Mouse (Mus musculus) hindbrain, embryonic 13.5 days (tissue): Measurements from ENCODE around the gene Gm36079. TPM values are rescaled to one million over a fixed set of nuclear protein-coding genes. Genes with fewer than 3 reads are reported as not detected.
"Not testable (repeated sequence)": the region's sequence is repeated elsewhere in the genome, so short reads cannot be mapped to it uniquely, and the experiment has no call there.

ENCODE experiments used
- ATAC-seq: fragments of 200-750 bp; cut with Nextera tagmentation; 2 replicates; pipeline ENCODE4 v1.8.0; 2017; ENCODE audit warnings: moderate TSS enrichment; ENCODE audit not compliant: low FRiP score
- H3K27ac ChIP-seq: fragments of 300-500 bp; sonication (generic); 2 replicates; pipeline ENCODE4 v1.5.1; 2015; ENCODE audit warnings: inconsistent platforms, mild to moderate bottlenecking, moderate library complexity
- H3K27me3 ChIP-seq: fragments of 300-500 bp; sonication (generic); 2 replicates; pipeline ENCODE4 v1.6.1; 2015; ENCODE audit warnings: mild to moderate bottlenecking, inconsistent platforms
- H3K36me3 ChIP-seq: fragments of 300-500 bp; sonication (generic); 2 replicates; pipeline ENCODE4 v1.6.1; 2015; ENCODE audit warnings: mild to moderate bottlenecking, inconsistent platforms
- H3K4me1 ChIP-seq: fragments of 300-500 bp; sonication (generic); replicated peaks from 2 replicates; pipeline ENCODE4 v1.6.1; 2015; ENCODE audit warnings: inconsistent platforms
- H3K4me2 ChIP-seq: fragments of 300-500 bp; sonication (generic); 2 replicates; pipeline ENCODE4 v1.6.1; 2015; ENCODE audit warnings: inconsistent platforms, mild to moderate bottlenecking, moderate library complexity
- H3K4me3 ChIP-seq: fragments of 300-500 bp; sonication (generic); 2 replicates; pipeline ENCODE4 v1.5.1; 2015; ENCODE audit warnings: mild to moderate bottlenecking, inconsistent platforms
- H3K9ac ChIP-seq: fragments of 300-500 bp; sonication (generic); 2 replicates; pipeline ENCODE4 v1.6.1; 2015; ENCODE audit warnings: mild to moderate bottlenecking, inconsistent platforms
- H3K9me3 ChIP-seq: fragments of 300-500 bp; sonication (generic); 2 replicates; pipeline ENCODE4 v1.6.1; 2016; ENCODE audit warnings: inconsistent platforms
- WGBS: fragments of 180-500 bp; shearing (Covaris S2); methylation state at CpG from one replicate; pipeline ENCODE4 v1.1.7; 2015; 5-methylcytosine and 5-hydroxymethylcytosine counted together
- polyA plus RNA-seq: library from polyadenylated mRNA; unstranded; fragments of >200 nt; fragmentation: Nextera tagmentation; extraction: Ambion mirVana; gene quantifications from 2 replicates; pipeline ENCODE4 v1.2.1, GENCODE M21; 2015

The Gm36079 gene
- not detected in 2 replicates for polyA plus RNA-seq

DNA sequence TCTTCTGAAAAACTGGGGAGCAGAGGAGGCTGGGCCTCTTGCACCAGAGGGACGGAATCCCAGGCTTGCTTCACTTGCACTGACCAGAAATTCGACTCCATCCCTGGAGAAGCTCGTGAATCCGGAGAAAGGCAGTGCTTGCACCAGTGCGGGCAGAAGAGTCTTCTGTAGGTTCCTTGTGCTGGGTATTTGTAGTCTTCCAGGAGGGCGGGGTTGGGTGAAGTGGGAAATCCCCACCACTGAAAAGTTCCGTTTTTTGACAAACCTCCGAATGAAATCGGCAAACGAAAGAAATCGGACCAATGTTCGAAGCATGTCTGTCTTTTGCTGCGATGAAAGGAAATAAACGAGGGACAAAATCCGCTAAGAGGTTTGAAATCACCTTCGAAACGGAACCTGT, at the start of gene Gm36079:
Gene Gm36079, minus strand, starts transcription at position 101 of the 400 bp plus-strand sequence.
- WGBS = 0% methylated on average over 3 of the region's 17 CpGs

GRCm38 (mm10) chr13:120070878-120071277, 44.1 kb upstream of the Gm36079 start:
- no CpG with 5 or more reads among the region's 13 CpGs for WGBS
- not testable (repeated sequence) for H3K4me1 ChIP-seq, H3K9me3 ChIP-seq, ATAC-seq, H3K36me3 ChIP-seq, H3K9ac ChIP-seq, H3K27me3 ChIP-seq, H3K4me2 ChIP-seq, H3K27ac ChIP-seq, H3K4me3 ChIP-seq

More for the DNA sequence above, at the start of gene Gm36079:
- not testable (repeated sequence) for ATAC-seq, H3K27ac ChIP-seq, H3K9me3 ChIP-seq, H3K36me3 ChIP-seq, H3K4me1 ChIP-seq, H3K9ac ChIP-seq, H3K4me3 ChIP-seq, H3K4me2 ChIP-seq
- peaks cover 25% of the 10 kb centered on the region for H3K27me3 ChIP-seq

DNA sequence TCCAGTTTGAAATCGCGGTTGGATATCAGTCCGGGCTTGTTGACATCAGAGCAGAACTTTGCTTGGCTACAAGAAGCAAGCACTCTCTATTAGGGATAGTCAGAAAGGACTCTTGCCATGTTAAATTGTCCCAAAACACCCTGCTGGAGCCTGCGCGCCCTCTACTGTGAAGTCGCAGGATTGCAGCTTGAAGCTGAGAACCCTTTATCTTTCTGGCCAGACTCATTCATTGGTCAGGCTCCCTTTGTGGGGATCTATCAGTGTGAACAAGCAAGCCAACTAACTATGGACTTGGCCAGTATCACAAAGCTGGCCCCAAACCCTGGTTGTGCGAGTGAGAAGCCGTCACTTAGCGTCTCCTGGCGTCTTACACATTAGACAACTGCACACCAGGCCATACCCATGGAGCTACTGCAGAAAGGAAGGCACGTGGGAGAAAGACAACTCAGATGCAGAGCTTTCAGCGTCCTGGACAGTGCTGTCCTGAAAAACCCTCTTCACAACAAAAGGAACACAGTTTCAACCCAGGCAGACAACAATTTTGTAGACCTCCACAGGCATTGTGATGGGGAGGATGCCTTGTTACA, 43.3 kb upstream of the Gm36079 start:
- H3K27ac ChIP-seq, H3K27me3 ChIP-seq, H3K9me3 ChIP-seq, H3K4me2 ChIP-seq, H3K36me3 ChIP-seq, H3K4me1 ChIP-seq, H3K9ac ChIP-seq, H3K4me3 ChIP-seq, ATAC-seq: not testable (repeated sequence)
- no CpG with 5 or more reads among the region's 12 CpGs for WGBS

GRCm38 (mm10) chr13:120063439-120064089, 36.8 kb upstream of the Gm36079 start:
- H3K27ac ChIP-seq, H3K9ac ChIP-seq, H3K4me3 ChIP-seq, H3K36me3 ChIP-seq, H3K4me1 ChIP-seq, H3K27me3 ChIP-seq, H3K9me3 ChIP-seq, H3K4me2 ChIP-seq: not testable (repeated sequence)
- ATAC-seq = peak; percentile 68
- no CpG with 5 or more reads among the region's 22 CpGs for WGBS

- not testable (repeated sequence) for H3K4me2 ChIP-seq
These were observed 36.1 kb upstream of the Gm36079 start for GRCm38 (mm10) chr13:120062903-120063302.

GRCm38 (mm10) chr13:120052085-120052484, 25.3 kb upstream of the Gm36079 start, which contains the start of gene Gm21188:
TSS of gene Gm21188 (minus strand) at chr13:120052194.
- not testable (repeated sequence) for ATAC-seq, H3K4me1 ChIP-seq, H3K36me3 ChIP-seq, H3K9ac ChIP-seq, H3K27me3 ChIP-seq, H3K27ac ChIP-seq, H3K4me2 ChIP-seq, H3K4me3 ChIP-seq, H3K9me3 ChIP-seq

More at GRCm38 (mm10) chr13:120062903-120063302, 36.1 kb upstream of the Gm36079 start:
- not testable (repeated sequence) for H3K27me3 ChIP-seq, ATAC-seq, H3K4me1 ChIP-seq, H3K4me3 ChIP-seq, H3K27ac ChIP-seq, H3K9ac ChIP-seq, H3K36me3 ChIP-seq, H3K9me3 ChIP-seq
- no CpG with 5 or more reads among the region's 4 CpGs for WGBS

GRCm38 (mm10) chr13:120048608-120049007, 21.8 kb upstream of the Gm36079 start:
- not testable (repeated sequence) for H3K9ac ChIP-seq, H3K36me3 ChIP-seq, H3K27me3 ChIP-seq, ATAC-seq, H3K4me2 ChIP-seq, H3K9me3 ChIP-seq, H3K4me1 ChIP-seq, H3K27ac ChIP-seq, H3K4me3 ChIP-seq
- WGBS = no CpG with 5 or more reads among the region's 5 CpGs

DNA sequence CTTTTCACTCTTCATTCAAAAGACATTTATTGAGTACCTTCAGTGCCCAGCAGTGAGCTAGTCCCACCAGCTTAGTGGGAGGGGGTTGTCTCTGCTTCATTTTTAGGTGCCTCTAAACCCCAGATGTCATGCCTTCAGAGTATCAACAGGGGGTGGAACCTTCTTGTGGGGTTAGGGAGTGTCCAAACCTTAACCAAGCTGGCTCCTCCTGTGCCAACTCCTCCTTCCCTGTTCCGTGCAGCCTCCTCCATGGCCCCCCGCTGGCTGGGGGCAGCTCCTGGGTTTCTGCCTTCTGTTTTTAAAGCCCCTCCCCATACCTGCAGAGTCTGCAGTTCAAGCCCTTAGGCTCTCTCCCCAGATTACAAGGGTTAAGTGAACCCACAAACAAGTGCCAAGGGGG, 21.4 kb upstream of the Gm36079 start:
- H3K36me3 ChIP-seq, H3K9ac ChIP-seq, ATAC-seq, H3K27ac ChIP-seq, H3K27me3 ChIP-seq, H3K4me3 ChIP-seq, H3K9me3 ChIP-seq, H3K4me2 ChIP-seq, H3K4me1 ChIP-seq: not testable (repeated sequence)
- WGBS = no CpG with 5 or more reads among the region's 2 CpGs

DNA sequence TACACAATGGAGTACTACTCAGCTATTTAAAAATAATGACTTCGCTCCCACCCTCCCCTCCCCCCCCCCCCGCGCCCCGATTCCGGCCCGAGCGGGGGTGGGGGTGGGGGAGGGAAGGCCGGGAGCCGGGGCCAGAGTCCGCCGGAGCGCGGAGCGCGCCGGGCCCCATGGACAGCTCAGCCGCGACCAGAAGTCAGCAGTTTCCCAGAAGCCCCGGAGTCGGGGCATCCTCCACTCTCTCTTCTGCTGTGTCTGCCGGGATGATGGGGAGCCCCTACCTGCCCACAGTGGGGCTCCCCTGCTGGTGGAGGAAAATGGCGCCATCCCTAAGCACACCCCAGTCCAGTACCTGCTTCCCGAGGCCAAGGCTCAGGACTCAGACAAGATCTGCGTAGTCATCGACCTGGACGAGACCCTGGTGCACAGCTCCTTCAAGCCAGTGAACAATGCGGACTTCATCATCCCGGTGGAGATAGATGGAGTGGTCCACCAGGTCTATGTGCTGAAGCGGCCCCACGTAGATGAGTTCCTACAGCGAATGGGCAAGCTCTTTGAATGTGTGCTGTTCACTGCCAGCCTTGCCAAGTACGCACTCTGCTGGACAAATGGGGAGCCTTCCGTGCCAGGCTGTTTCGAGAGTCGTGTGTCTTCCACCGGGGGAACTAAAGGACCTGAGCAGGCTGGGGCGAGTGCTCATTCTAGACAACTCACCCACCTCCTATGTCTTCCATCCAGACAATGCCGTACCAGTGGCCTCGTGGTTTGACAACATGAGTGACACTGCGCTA, 19.8 kb upstream of the Gm36079 start:
- peaks cover 11% of the 10 kb centered on the region for H3K27me3 ChIP-seq
- not testable (repeated sequence) for H3K27ac ChIP-seq, H3K4me1 ChIP-seq, H3K9ac ChIP-seq, H3K4me2 ChIP-seq, H3K36me3 ChIP-seq, H3K9me3 ChIP-seq, H3K4me3 ChIP-seq
- ATAC-seq = peak; percentile 24; the same call in 1 of the 2 replicates
- under 1% methylated on average over 9 of the region's 40 CpGs for WGBS

DNA sequence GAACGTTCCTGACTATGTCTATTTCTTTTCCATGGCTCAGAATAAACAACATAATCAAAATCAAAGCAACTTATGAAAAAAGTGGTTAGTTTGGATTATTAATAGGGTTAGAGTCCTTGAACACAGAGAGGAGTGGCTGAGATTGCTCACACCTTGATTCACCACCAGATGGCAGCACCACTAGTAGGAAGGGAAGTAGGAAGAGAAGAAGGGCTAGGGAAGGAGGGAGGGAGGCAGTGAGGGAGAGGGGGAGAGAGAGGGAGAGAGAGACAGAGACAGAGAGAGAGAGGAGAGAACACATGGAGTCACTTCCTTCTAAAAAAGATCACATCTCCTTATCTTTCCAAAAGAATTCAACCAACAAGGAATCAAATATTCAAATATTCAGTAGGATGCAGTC, 14.3 kb upstream of the Gm36079 start:
- not testable (repeated sequence) for H3K9me3 ChIP-seq, ATAC-seq, H3K9ac ChIP-seq, H3K4me1 ChIP-seq, H3K27ac ChIP-seq, H3K36me3 ChIP-seq, H3K4me2 ChIP-seq, H3K4me3 ChIP-seq
- no CpG with 5 or more reads among the region's 1 CpGs for WGBS
- peaks cover 24% of the 10 kb centered on the region for H3K27me3 ChIP-seq

GRCm38 (mm10) chr13:120037881-120038280, 11.1 kb upstream of the Gm36079 start:
- H3K36me3 ChIP-seq, H3K4me3 ChIP-seq, H3K4me2 ChIP-seq, H3K27ac ChIP-seq, H3K9me3 ChIP-seq, H3K9ac ChIP-seq, ATAC-seq, H3K4me1 ChIP-seq: not testable (repeated sequence)
- WGBS = 4% methylated on average over 6 of the region's 6 CpGs
- H3K27me3 ChIP-seq = peaks cover 30% of the 10 kb centered on the region

DNA sequence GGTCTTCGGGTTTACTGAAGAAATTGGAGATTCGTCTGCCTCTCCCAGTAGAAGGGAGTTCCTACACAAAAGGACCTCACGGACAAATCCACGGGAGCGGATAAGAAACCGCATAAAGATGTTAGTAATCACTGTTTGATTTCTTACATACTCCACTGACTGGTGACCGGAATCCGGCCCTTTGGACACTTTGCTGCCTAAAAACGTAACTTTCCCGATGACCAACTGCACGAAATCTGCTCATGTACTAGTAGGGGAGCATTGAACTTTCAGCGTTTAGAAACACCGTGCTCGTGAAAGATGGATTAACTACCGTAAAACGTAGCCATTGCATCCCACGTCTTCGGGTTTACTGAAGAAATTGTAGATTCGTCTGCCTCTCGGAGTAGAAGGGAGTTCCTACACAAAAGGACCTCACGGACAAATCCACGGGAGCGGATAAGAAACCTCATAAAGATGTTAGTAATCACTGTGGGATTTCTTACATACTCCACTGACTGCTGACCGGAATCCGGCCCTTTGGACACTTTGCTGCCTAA, 9.8 kb upstream of the Gm36079 start:
- peaks cover 28% of the 10 kb centered on the region for H3K27me3 ChIP-seq
- H3K4me3 ChIP-seq, H3K36me3 ChIP-seq, H3K9me3 ChIP-seq, H3K27ac ChIP-seq, H3K4me1 ChIP-seq, ATAC-seq, H3K4me2 ChIP-seq, H3K9ac ChIP-seq: not testable (repeated sequence)
- under 1% methylated on average over 23 of the region's 25 CpGs for WGBS
